Mouse (Mus musculus) liver, embryonic 13.5 days (tissue): ENCODE data around the gene Map10. TPM values are rescaled to one million over a fixed set of nuclear protein-coding genes. Genes with fewer than 3 reads are reported as not detected.
A peak's percentile ranks its signal among the peaks of the same experiment; 100 is the strongest.

Experiments used
- ATAC-seq: fragments of 200-750 bp; cut with Nextera tagmentation; 2 replicates; pipeline ENCODE4 v1.8.0; 2017; ENCODE audit warnings: low read depth, mild to moderate bottlenecking, moderate number of reproducible peaks, moderate library complexity
- DNase-seq: peaks from one replicate; pipeline ENCODE4 v3.0.0; 2022
- H3K27ac ChIP-seq: fragments of 300-500 bp; sonication (generic); 2 replicates; pipeline ENCODE4 v1.5.1; 2015; ENCODE audit warnings: moderate library complexity, mild to moderate bottlenecking, inconsistent platforms
- H3K27me3 ChIP-seq: fragments of 300-500 bp; sonication (generic); 2 replicates; pipeline ENCODE4 v1.6.1; 2015; ENCODE audit warnings: mild to moderate bottlenecking, inconsistent platforms
- H3K36me3 ChIP-seq: fragments of 300-500 bp; sonication (generic); 2 replicates; pipeline ENCODE4 v1.6.1; 2015; ENCODE audit warnings: mild to moderate bottlenecking, inconsistent platforms
- H3K4me1 ChIP-seq: fragments of 300-500 bp; sonication (generic); replicated peaks from 2 replicates; pipeline ENCODE4 v1.6.1; 2015; ENCODE audit warnings: inconsistent platforms
- H3K4me2 ChIP-seq: fragments of 300-500 bp; sonication (generic); 2 replicates; pipeline ENCODE4 v1.6.1; 2015; ENCODE audit warnings: inconsistent platforms, mild to moderate bottlenecking, moderate library complexity
- H3K4me3 ChIP-seq: fragments of 300-500 bp; sonication (generic); replicated peaks from 2 replicates; pipeline ENCODE4 v1.5.1; 2015; ENCODE audit warnings: mild to moderate bottlenecking, inconsistent platforms
- H3K9ac ChIP-seq: fragments of 300-500 bp; sonication (generic); 2 replicates; pipeline ENCODE4 v1.6.1; 2015; ENCODE audit warnings: mild to moderate bottlenecking, inconsistent platforms
- H3K9me3 ChIP-seq: fragments of 300-500 bp; sonication (generic); replicated peaks from 2 replicates; pipeline ENCODE4 v1.6.1; 2016; ENCODE audit warnings: inconsistent platforms
- WGBS: fragments of 180-500 bp; shearing (Covaris S2); methylation state at CpG from one replicate; pipeline ENCODE4 v1.1.7; 2015; ENCODE audit not compliant: insufficient replicate concordance; 5-methylcytosine and 5-hydroxymethylcytosine counted together
- polyA plus RNA-seq: library from polyadenylated mRNA; unstranded; fragments of >200 nt; fragmentation: Nextera tagmentation; extraction: Ambion mirVana; gene quantifications from 2 replicates; pipeline ENCODE4 v1.2.1, GENCODE M21; 2015

Gene Map10
- polyA plus RNA-seq, 1 experiment from 2014 or later = 0.97 TPM

DNA sequence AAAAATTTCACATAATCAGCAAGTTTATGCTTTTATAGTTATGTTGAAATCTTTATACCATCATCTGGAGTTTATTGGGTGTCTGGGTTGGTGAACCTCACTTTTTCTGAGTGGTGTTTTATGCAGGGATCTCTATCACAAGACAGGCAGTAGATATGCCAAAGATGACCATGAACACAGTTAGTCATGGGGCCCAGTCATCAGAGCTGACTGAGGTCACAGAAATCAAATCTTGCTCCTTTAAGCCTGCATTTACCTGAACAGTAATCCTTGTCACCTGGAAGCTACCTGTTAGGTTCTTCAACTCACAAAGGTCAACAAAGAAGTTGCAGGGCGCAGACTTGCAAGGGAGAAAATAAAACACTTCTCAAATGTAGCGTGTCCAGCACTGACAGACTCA is 14.8 kb upstream of the Map10 start:
- 57% methylated on average over 2 of the region's 2 CpGs for WGBS
- Histone ChIP-seq H3K9me3 (no peaks in the 10 kb centered on the region), H3K27me3 (no peaks in the 10 kb centered on the region), H3K27ac (no peak overlapping the region), H3K36me3 (no peaks in the 10 kb centered on the region), H3K4me2 (no peak overlapping the region), H3K4me3 (no peak overlapping the region), H3K9ac (no peak overlapping the region), H3K4me1 (no peaks in the 10 kb centered on the region)
- no peak for DNase-seq
- ATAC-seq = no peak

- no peak overlapping the region for H3K4me3 ChIP-seq
- H3K36me3 ChIP-seq = no peaks in the 10 kb centered on the region
- no peak for ATAC-seq
- no peaks in the 10 kb centered on the region for H3K27me3 ChIP-seq
- H3K27ac ChIP-seq = no peak overlapping the region
- no peak overlapping the region for H3K4me2 ChIP-seq
- no peaks in the 10 kb centered on the region for H3K4me1 ChIP-seq
- no peaks in the 10 kb centered on the region for H3K9me3 ChIP-seq
- DNase-seq = no peak
- H3K9ac ChIP-seq = no peak overlapping the region
- 66% methylated on average over 5 of the region's 5 CpGs for WGBS
Observed at GRCm38 (mm10) chr8:125658508-125658907, 11.1 kb upstream of the Map10 start.

DNA sequence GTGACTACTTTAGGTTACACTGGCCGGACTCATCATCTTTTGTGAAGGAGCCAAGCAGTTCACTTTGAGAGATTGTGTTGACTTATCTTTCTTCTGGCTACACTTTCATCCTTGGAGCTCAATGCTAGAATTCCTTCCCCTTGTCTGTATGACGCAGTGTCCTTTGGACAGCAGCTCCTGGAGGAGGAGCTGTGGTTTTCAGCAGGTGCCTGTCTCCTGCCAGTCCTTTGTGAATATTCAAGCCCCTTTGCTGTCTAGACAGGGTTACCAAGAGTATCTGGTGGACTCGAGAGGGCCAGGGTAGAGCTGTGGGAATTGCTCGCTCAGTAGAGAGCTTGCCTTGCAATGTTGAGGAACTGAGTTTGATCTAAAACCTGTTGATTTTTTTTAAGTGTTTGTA is 10.7 kb upstream of the Map10 start:
- no peak overlapping the region for H3K9ac ChIP-seq
- no peak for ATAC-seq
- 57% methylated on average over 4 of the region's 4 CpGs for WGBS

GRCm38 (mm10) chr8:125660397-125660796 is 9.2 kb upstream of the Map10 start:
- Histone ChIP-seq H3K27ac (no peak overlapping the region), H3K4me1 (no peaks in the 10 kb centered on the region), H3K9ac (no peak overlapping the region), H3K27me3 (no peaks in the 10 kb centered on the region), H3K4me3 (no peak overlapping the region), H3K36me3 (no peaks in the 10 kb centered on the region), H3K4me2 (no peak overlapping the region), H3K9me3 (no peaks in the 10 kb centered on the region)
- 64% methylated on average over 6 of the region's 6 CpGs for WGBS
- ATAC-seq (no peak), DNase-seq (no peak)

More for the DNA sequence above, 10.7 kb upstream of the Map10 start:
- Histone ChIP-seq H3K4me2 (no peak overlapping the region), H3K4me1 (no peaks in the 10 kb centered on the region), H3K27ac (no peak overlapping the region), H3K9me3 (no peaks in the 10 kb centered on the region), H3K36me3 (no peaks in the 10 kb centered on the region), H3K4me3 (no peak overlapping the region), H3K27me3 (no peaks in the 10 kb centered on the region)
- no peak for DNase-seq

DNA sequence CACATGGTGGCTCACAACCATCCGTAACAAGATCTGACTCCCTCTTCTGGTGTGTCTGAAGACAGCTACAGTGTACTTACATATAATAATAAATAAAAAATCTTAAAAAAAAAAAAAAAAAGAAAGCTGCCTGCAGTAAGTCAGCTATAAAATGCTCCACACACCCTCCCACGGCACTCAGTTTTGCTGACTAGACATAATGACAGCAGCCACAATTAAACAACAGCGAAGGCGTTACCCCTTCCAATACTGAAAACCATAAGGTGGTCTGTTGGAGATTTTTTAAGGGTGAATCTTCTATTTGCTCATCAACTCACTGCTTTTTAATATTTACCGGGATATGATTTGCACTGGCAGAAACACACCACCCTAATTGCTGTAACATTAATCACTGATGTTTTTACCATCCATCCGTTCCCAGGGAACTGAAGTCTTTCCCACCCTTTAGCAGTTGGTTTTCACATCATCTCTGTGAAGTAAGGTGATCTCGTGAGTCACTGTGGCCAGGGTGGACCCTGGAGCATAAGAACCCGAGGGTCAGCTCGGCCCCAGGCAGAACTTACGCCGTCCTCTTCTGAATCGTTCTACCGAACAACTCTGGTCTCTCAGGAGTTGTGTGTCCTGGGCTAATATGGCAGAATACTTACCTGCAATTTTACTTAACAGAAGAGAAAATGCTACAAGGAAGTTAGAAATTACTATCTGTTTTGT is 7.5 kb upstream of the Map10 start:
- no peak overlapping the region for H3K4me3 ChIP-seq
- H3K27me3 ChIP-seq = no peaks in the 10 kb centered on the region; the same call in 1 of the 2 replicates
- H3K27ac ChIP-seq = no peak overlapping the region
- WGBS = 79% methylated on average over 13 of the region's 13 CpGs
- no peaks in the 10 kb centered on the region for H3K9me3 ChIP-seq
- no peaks in the 10 kb centered on the region for H3K4me1 ChIP-seq
- no peaks in the 10 kb centered on the region for H3K36me3 ChIP-seq
- no peak overlapping the region for H3K9ac ChIP-seq
- no peak for DNase-seq
- no peak overlapping the region for H3K4me2 ChIP-seq
- no peak for ATAC-seq

- H3K9ac ChIP-seq = no peak overlapping the region
- H3K27me3 ChIP-seq = no peaks in the 10 kb centered on the region; the same call in 1 of the 2 replicates
- no peak overlapping the region for H3K27ac ChIP-seq
- H3K4me2 ChIP-seq = no peak overlapping the region
- H3K4me1 ChIP-seq = no peaks in the 10 kb centered on the region
- H3K36me3 ChIP-seq = no peaks in the 10 kb centered on the region
- no peaks in the 10 kb centered on the region for H3K9me3 ChIP-seq
- 61% methylated on average over 6 of the region's 6 CpGs for WGBS
- DNase-seq (no peak), ATAC-seq (no peak)
- H3K4me3 ChIP-seq = no peak overlapping the region
Observed at GRCm38 (mm10) chr8:125662669-125663048, 7.0 kb upstream of the Map10 start.

DNA sequence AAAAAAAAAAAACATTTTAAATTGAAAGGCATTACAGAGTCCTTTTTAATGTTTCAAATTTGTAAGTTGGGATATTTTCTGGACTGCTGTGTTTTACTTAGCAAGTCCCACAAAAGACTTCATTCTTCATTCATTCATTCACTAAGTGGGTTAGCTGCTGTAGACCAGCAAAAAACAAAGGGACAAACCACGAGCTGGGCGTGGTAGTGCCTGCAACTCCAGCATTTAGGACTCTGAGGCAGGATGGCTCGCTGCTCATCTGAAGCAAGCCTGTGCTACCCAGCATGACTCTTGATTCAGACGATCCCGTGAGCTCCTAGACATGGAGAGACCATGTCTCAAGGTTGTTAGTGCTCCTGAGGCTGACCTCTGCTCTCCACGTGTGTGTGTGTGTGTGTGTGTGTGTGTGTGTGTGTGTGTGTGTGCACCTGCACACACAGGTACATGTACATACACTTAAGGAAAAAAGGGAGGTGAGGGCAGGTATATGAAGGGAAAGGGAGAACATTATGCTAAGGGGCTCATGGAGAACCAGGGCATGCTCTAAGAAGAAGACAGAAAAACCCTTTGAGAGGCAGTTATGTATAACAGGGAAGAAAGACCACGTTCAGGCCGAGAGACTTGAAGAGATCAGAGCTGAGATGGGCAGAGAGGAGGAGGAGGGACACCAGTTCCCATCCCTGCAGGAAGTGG is 4.3 kb upstream of the Map10 start:
- ATAC-seq (no peak), DNase-seq (no peak)
- Histone ChIP-seq H3K9ac (no peak overlapping the region), H3K4me3 (no peak overlapping the region), H3K27ac (no peak overlapping the region), H3K36me3 (no peaks in the 10 kb centered on the region), H3K4me1 (peaks cover 11% of the 10 kb centered on the region), H3K27me3 (no peaks in the 10 kb centered on the region; the same call in 1 of the 2 replicates), H3K4me2 (no peak overlapping the region), H3K9me3 (peaks cover 11% of the 10 kb centered on the region; the same call in 1 of the 2 replicates)
- 48% methylated on average over 8 of the region's 8 CpGs for WGBS

DNA sequence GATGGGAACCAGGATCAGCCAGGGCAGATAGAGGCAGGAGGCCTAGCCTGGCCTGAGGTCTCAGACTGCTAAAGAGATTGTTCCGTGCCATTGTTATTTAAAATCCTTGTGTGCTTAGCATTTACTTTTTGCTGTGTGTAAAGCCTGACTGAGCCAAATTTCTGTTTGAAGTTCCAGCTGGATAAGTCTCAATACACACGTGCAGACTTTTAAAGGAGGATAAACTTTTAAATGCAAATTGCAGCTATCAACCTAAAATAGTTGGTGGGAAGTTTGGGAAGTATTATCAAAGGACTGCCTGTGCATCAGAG is 3.8 kb upstream of the Map10 start:
- Histone ChIP-seq H3K9me3 (peaks cover 16% of the 10 kb centered on the region; the same call in 1 of the 2 replicates), H3K27me3 (no peaks in the 10 kb centered on the region; the same call in 1 of the 2 replicates), H3K4me2 (no peak overlapping the region), H3K4me3 (no peak overlapping the region), H3K36me3 (no peaks in the 10 kb centered on the region), H3K4me1 (peaks cover 13% of the 10 kb centered on the region), H3K27ac (no peak overlapping the region), H3K9ac (no peak overlapping the region)
- 40% methylated on average over 2 of the region's 2 CpGs for WGBS
- ATAC-seq = no peak
- DNase-seq = no peak

DNA sequence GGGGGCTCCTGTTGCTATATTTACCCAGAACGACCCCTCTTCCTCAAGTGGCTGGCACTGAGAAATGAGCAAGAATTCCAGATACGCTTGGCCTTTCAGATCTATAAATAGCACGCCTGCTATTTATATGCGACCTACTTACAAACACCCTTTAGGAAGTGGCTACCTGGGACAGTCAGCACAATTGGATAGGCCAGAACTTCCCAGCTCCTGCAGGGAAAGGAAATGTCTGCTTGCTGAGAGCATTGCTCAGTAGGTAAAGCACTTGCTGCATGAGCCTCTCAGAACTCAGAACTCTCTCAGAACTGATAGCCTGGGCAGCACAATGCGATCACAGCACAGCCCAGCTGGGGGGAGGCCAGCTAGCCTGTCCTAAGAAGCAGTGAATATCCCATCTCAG is 3.4 kb upstream of the Map10 start:
- ATAC-seq (no peak), DNase-seq (no peak)
- WGBS = 46% methylated on average over 5 of the region's 5 CpGs
- H3K9me3 ChIP-seq = peaks cover 18% of the 10 kb centered on the region; the same call in 1 of the 2 replicates
- H3K4me3 ChIP-seq = no peak overlapping the region
- H3K36me3 ChIP-seq = no peaks in the 10 kb centered on the region
- H3K27ac ChIP-seq = no peak overlapping the region
- no peaks in the 10 kb centered on the region; the same call in 1 of the 2 replicates for H3K27me3 ChIP-seq
- H3K4me2 ChIP-seq = no peak overlapping the region
- H3K4me1 ChIP-seq = peaks cover 13% of the 10 kb centered on the region
- no peak overlapping the region for H3K9ac ChIP-seq

- DNase-seq = no peak
- Histone ChIP-seq H3K27ac (no peak overlapping the region), H3K9ac (no peak overlapping the region), H3K4me1 (peaks cover 13% of the 10 kb centered on the region), H3K4me2 (no peak overlapping the region), H3K4me3 (no peak overlapping the region), H3K27me3 (no peaks in the 10 kb centered on the region; the same call in 1 of the 2 replicates), H3K36me3 (no peaks in the 10 kb centered on the region), H3K9me3 (peaks cover 28% of the 10 kb centered on the region; the same call in 1 of the 2 replicates)
- ATAC-seq = no peak
- WGBS = 60% methylated on average over 2 of the region's 2 CpGs
Observed at GRCm38 (mm10) chr8:125667248-125667647, 2.4 kb upstream of the Map10 start.

DNA sequence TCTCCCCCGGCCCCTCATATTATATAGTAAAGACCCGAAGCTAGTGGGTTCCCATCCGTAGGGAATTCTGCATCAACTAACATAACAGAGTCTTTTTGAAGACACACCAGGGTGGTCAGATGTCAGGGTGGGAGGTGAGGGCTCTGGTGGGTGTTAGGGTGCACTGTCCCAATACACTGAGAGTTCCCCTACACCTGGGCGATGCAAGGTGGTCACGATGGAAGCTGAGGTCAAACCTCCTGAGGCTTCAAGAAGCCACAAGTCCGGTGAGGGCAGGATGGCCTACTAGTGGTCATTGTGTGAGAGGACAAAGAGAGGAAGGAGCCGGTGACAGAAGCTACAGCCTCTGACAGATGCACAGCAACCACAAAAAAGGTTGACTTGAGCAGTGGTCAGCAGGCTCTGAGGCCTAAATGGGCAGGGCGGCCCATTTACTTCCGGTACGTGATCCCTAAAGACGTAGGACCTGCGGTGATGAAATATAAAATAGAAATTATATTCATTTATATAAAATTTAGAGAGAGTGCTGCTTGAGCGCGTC is 389 bp upstream of the Map10 start:
- peaks cover 29% of the 10 kb centered on the region; the same call in 1 of the 2 replicates for H3K9me3 ChIP-seq
- peaks cover 13% of the 10 kb centered on the region for H3K4me1 ChIP-seq
- no peak overlapping the region for H3K9ac ChIP-seq
- H3K4me3 ChIP-seq = peak overlapping the region; percentile 62
- WGBS = 72% methylated on average over 14 of the region's 14 CpGs
- no peaks in the 10 kb centered on the region; the same call in 1 of the 2 replicates for H3K27me3 ChIP-seq
- ATAC-seq = peak; percentile 30; the same call in 1 of the 2 replicates
- no peak for DNase-seq
- no peaks in the 10 kb centered on the region for H3K36me3 ChIP-seq
- peak overlapping the region; percentile 80 for H3K4me2 ChIP-seq
- no peak overlapping the region for H3K27ac ChIP-seq
